Mouse (Mus musculus) urinary bladder, postnatal 25 days (tissue): ENCODE measurements at regions not wholly inside any gene's neighbourhood (a gene's known extent, or its start where the extent isn't known, plus 50 kb on each side); places are given as distances from the start of the nearest gene placed in this dataset.

Source experiments
- DNase-seq: peaks from one replicate; pipeline ENCODE4 v3.0.0; 2022; ENCODE audit warnings: low spot score

GRCm38 (mm10) chr1:164628840-164629239 lies 167.6 kb upstream of the Dpt start:
- DNase-seq: no peak

GRCm38 (mm10) chr1:164622946-164623345 lies 164.8 kb upstream of the Atp1b1 start:
- DNase-seq: no peak

DNA sequence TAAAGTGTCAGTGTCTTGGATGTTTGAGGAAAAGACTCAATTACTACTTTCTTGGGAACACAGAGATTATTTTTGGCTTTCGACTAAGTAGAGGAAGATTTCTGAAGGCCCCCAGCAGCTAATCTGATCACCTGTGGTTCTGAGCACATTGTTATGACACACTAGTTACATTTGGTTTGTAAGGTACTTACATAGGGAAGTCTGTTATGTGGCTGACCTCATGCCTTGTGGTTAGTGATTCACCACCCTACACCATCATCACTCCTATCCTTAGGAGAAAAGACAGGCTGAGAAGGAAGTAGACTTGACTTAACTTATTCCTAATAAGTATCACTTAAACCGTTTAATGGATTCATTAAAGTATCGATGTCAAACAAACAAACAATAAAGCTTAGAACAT lies 164.3 kb upstream of the Atp1b1 start:
- DNase-seq: no peak

- DNase-seq: no peak
These were observed 162.0 kb upstream of the Atp1b1 start for GRCm38 (mm10) chr1:164620129-164620528.

GRCm38 (mm10) chr1:164617871-164618270 lies 159.7 kb upstream of the Atp1b1 start:
- DNase-seq: no peak

GRCm38 (mm10) chr1:164607061-164607460 lies 148.9 kb upstream of the Atp1b1 start:
- no peak for DNase-seq

GRCm38 (mm10) chr1:164606141-164606754 lies 148.1 kb upstream of the Atp1b1 start:
- DNase-seq: no peak

GRCm38 (mm10) chr1:164603433-164603832 lies 145.3 kb upstream of the Atp1b1 start:
- DNase-seq: no peak

GRCm38 (mm10) chr1:164602568-164602967 lies 144.4 kb upstream of the Atp1b1 start:
- DNase-seq: no peak

GRCm38 (mm10) chr1:164590205-164590613 lies 132.1 kb upstream of the Atp1b1 start:
- DNase-seq: no peak

DNA sequence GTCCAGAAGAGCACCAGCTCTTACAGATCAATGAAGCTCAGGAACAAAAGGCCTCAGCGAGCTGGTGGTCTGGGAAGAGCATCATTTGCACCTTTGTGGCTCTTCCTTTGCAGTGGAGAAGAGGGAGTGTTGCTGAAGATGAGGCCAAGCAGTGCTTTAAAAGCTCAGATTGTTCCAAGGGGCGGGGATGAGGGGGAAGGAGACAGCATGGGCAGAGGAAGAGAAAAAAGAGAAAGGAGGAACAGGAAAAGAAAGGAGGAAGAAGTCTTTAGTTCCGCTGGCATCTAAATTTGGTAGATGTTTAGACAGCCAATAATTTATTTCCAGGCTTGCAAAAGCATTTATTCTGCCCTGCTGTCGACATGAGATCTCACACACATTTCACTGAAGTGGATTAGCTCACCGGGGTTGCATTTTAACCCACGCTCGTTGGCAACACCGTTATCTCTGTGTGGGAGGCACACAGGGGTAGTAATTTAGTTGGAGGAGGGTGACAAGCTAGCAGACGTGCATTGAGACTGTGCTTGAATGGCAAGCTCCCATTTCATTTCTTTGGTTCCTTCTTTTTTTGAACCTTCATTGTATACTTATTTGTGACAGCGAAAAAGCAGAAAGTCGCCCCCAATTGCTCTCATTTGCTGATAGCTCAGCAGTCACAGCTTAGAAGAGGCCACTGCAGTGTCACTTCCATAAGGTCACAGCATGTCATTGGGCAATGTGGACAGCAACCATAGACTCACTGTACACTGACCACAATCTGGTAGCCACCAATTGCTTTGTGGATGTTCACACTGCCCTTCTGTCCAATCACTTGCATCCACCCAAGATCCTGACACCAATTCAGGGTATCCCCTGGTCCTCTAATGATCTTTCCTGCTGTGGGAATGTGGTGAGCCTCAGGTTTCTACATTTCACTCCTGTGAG lies 128.2 kb upstream of the Atp1b1 start:
- no peak for DNase-seq

GRCm38 (mm10) chr1:164576856-164577489 lies 118.8 kb upstream of the Atp1b1 start:
- no peak for DNase-seq

DNA sequence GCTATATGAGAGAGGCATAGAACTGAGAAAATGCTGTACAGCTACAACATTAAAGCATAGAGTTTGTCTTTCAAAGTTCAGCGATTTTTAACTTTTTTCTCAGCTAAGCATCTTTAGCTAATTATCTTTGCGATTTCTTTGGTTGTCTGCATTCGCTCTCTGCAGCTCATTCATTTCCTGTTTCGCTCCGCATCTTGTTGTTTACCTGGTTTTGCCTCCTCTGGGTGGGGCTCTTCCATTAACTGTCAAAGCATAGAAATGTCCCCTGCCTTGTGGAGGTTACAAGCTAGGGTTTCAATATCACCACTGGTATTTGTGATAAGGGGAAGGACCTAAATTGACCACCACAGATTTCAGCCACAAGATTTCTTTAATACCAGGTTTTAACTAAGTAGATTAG lies 115.5 kb upstream of the Atp1b1 start:
- DNase-seq: no peak

- no peak for DNase-seq
These were observed 114.0 kb upstream of the Atp1b1 start for GRCm38 (mm10) chr1:164572183-164572582.

GRCm38 (mm10) chr1:164571496-164572078 lies 113.4 kb upstream of the Atp1b1 start:
- DNase-seq: no peak

DNA sequence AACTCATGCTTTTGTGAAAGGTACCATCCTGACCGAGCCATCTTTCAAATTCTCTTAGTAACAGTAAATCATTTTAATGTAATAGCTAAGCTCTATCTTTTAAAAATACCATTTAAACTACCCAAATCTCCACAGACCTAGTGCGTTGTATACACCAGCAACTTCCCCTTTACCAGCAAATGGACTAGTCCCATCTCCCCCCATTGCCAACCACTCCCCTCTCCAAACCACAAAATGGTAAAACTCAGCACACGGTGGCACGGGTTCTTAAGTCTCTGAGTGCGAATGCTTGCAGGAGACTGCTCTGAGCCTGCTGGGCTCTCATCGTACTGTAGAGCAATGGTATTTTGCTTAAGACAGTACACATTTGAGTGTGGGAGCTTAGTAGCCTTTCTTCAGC lies 106.7 kb upstream of the Atp1b1 start:
- DNase-seq: no peak

GRCm38 (mm10) chr1:164559546-164560228 lies 101.5 kb upstream of the Atp1b1 start:
- DNase-seq: no peak

DNA sequence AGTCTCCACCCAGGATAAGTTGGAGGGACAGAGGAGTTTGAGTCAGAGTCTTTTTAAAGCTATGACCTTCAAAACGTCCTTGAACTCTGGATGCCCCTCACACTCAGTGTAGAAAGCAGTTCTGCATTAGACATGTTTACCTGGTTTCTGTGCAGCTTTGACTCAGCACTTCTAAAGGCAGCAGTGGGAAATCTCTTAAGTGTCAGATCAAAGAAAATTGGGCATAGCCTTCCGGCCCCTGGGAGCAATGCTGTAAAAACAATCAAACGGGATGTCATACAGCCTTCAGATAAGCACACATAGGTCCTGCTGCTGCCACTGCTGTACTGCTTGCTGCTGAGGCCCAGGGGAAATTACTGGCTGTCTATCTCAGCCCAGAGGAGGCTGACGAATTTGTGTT lies 94.5 kb upstream of the Atp1b1 start:
- no peak for DNase-seq

DNA sequence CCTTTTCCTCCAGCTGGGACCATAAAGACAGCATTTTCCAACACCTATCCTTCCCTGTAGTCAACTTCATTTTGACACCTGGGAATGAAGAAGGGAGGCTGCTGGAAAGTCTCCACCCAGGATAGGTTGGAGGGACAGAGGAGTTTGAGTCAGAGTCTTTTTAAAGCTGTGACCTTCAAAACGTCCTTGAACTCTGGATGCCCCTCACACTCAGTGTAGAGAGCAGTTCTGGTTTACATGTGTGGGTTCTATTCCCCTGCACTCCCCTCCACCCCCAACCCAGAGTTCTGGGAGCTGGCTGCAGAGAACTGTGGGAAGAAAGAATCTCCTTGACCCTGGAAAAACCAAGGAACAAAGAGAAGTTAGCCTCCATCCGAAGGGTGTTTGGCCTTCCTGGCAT lies 92.9 kb upstream of the Atp1b1 start:
- no peak for DNase-seq

- no peak for DNase-seq
These were observed 92.4 kb upstream of the Atp1b1 start for GRCm38 (mm10) chr1:164550596-164550995.

DNA sequence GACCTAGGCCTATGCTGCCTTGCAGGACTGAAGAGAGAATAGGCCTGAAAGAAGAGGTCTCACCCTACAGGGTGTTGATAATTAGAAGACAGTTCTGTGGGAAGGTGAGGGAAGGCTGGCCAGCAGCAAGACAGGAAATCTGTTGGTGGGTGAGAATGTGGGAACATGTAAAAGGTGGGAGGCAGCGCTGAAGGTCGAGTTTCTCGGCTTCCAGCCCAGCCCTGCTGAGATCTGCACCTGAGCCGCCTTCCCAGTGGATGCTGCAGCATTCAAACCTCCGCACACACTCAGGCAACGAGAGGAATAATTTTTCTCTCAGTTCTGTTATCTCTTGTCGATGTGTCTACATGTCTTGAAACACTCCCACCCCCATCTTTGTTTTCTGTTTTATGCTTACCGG lies 89.9 kb upstream of the Atp1b1 start:
- DNase-seq: no peak

DNA sequence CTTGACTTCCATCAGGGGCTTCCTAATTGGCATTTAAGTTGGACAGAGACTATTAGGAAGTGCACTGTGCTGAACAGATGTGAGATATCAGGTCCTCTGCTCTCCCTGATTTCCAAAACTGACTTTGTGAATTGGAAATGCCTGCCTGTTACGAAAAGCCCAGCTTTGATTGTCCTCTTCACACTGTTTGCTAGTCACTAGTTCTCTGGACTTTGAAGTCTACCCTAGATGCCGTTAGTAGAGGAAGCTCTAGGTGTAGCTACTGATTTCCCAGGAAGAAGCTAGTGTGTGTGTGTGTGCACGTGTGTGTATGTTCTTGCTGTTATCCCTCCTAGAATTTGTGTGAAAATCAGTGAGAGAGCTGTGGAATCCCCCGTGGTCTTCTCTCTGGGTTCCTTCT lies 87.7 kb upstream of the Atp1b1 start:
- no peak for DNase-seq
